Mouse (Mus musculus) megakaryocyte-erythroid progenitor cell, adult 5-6 weeks (primary cell): ENCODE data around the gene Mon1b. TPM values are rescaled to one million over a fixed set of nuclear protein-coding genes. Genes with fewer than 3 reads are reported as not detected.

Experiments
- ATAC-seq: replicated peaks from 2 replicates; pipeline ENCODE4 v1.8.0; 2016; ENCODE audit warnings: mild to moderate bottlenecking, inconsistent platforms; ENCODE audit not compliant: severe bottlenecking, poor library complexity, low FRiP score, low TSS enrichment
- total RNA-seq, 2 experiments: library from RNA; stranded (forward) in 1 of 2; stranded (reverse) in 1 of 2; fragments of 200-1000, 215-1000 nt in 1 of 2; fragments of >200 nt in 1 of 2; fragmentation: Nextera tagmentation in 1 of 2; gene quantifications; 2 replicates each; pipeline ENCODE4 v1.2.3; 2014 to 2017

Gene Mon1b
- total RNA-seq, 2 experiments from 2014 or later, result 17.0 to 18.0 TPM

DNA sequence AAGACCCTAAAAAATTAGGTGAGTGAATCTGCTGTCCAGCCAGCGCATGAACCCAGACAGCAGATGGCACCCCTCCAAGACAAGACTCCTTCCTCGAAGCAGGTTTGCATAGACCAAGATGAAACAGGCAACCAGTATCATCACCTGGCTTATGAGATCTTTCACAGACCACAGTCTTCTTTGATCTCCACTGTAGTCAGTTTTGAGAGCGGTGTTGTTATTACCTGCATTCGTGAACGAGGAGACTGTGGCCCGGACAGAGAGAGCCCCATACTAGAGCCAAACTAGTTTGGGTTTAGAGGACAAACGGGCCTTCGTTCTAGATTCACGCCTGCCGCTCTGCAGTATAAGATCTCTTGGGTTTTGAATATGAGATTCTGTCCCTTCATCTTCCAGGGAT lies 34.5 kb downstream of the Mon1b start:
- ATAC-seq, result no peak

- ATAC-seq, result no peak
Measured at GRCm38 (mm10) chr8:113672599-113673255, 37.3 kb downstream of the Mon1b start.

DNA sequence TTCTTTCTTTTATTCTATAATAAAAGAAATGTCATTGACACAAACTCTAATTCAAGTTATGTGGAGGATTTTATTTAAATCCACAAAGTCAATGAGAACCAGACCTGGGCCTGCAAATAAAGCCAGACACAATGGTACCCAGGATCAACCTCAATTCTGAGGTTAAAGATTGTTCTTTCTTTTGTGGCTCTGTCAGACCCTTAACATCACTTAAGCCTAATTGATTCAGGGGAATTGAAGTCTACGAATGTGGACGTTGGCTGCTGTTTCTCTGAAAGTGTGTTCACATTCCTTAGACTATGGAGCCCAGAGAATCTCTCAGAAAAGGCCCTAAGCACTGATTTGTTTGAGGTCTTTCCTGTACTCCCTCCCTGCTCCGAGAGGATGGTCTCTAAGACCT lies 37.9 kb downstream of the Mon1b start:
- no peak for ATAC-seq

- no peak for ATAC-seq
Measured at GRCm38 (mm10) chr8:113674611-113675010, 39.2 kb downstream of the Mon1b start.

- ATAC-seq, result no peak
Measured at GRCm38 (mm10) chr8:113675281-113675680, 39.9 kb downstream of the Mon1b start.

GRCm38 (mm10) chr8:113676811-113677210 lies 41.4 kb downstream of the Mon1b start:
- ATAC-seq, result no peak

DNA sequence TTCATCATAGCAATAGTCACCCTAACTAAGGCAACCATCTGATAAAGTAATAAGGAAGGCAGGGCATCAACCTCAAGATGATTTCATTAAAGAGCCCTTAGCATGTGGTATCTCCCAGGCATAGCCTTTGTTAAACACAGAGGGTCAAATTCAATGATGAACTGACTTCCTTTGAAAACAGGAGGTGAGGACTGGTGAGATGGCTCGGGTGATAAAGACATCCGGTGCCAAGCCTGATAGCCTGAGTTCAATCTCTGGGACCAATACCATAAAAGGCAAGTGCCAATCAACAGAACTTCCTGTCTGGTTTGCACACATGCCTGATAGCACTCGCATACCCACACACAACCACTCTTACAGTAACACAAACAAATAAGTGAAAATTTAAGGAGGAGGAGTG lies 44.0 kb downstream of the Mon1b start:
- no peak for ATAC-seq

DNA sequence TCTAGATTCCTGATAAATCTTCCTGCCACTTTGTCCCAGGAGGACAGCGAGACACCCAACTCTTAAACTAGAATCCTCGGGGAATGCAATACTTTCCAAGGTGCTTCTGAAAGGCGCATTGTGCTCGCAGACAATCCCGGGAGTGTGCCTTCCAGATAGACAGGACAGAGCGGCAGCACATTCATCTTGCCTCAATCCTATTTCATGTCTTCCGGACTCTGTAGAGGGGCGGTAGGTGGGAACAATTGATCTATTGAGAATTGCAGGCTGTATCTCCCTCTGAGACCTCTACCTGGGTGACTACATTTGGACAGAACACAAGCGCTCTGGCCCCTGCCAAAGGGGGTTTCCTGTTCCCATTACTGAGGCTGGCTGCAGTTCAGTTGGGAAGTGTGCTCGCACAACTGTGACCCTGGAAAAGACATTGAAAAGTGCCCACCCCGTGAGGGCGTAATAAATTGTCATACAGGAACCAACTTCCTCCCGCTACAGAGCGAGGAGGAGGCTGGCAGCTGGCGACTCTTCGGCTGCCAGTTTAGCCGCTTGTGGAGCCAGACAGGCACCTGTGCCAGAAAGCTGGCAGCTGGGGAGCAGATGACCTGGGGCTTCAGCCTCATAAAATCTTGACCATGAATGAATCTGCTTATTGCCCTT lies 52.6 kb downstream of the Mon1b start:
- ATAC-seq, result peak; percentile 63

- peak; percentile 55; the same call in 1 of the 2 replicates for ATAC-seq
Measured at GRCm38 (mm10) chr8:113688543-113688915, 53.1 kb downstream of the Mon1b start.

- ATAC-seq, result no peak
Measured at GRCm38 (mm10) chr8:113691622-113692343, 56.4 kb downstream of the Mon1b start.

Other genes with a start within 250 kb of the Mon1b start
- gene Syce1l, start 7.6 kb downstream of the Mon1b start, total RNA-seq (2014; fragmentation: Nextera tagmentation), result not detected in 2 replicates
- not detected in 2 replicates for gene Syce1l, start 7.6 kb downstream of the Mon1b start, total RNA-seq (2017)
- not detected in 2 replicates for gene Adamts18, start 213.2 kb downstream of the Mon1b start, total RNA-seq (2014; fragmentation: Nextera tagmentation)
- not detected in 2 replicates for gene Adamts18, start 213.2 kb downstream of the Mon1b start, total RNA-seq (2017)